Mouse (Mus musculus) embryonic facial prominence, embryonic 11.5 days (tissue): Measurements from ENCODE around the gene Hoxa10. TPM values are rescaled to one million over a fixed set of nuclear protein-coding genes. Genes with fewer than 3 reads are reported as not detected.

Experiments used
- ATAC-seq: fragments of 200-750 bp; cut with Nextera tagmentation; replicated peaks from 2 replicates; pipeline ENCODE4 v1.8.0; 2017; ENCODE audit warnings: low read depth; ENCODE audit not compliant: insufficient number of reproducible peaks, low FRiP score, low TSS enrichment
- DNase-seq: peaks from one replicate; pipeline ENCODE4 v3.0.0-alpha.2; 2015; ENCODE audit warnings: low spot score
- H3K27ac ChIP-seq: fragments of 300-500 bp; sonication (generic); replicated peaks from 2 replicates; pipeline ENCODE4 v1.5.1; 2014; ENCODE audit warnings: mild to moderate bottlenecking, low read depth, low read length, control low read depth
- H3K27me3 ChIP-seq: fragments of 300-500 bp; sonication (generic); 2 replicates; pipeline ENCODE4 v1.6.1; 2014; ENCODE audit warnings: mild to moderate bottlenecking, low read length, moderate library complexity, mixed read lengths; ENCODE audit not compliant: control insufficient read depth, insufficient read depth
- H3K36me3 ChIP-seq: fragments of 300-500 bp; sonication (generic); replicated peaks from 2 replicates; pipeline ENCODE4 v1.6.1; 2014; ENCODE audit warnings: low read depth, mild to moderate bottlenecking, low read length, moderate library complexity, mixed read lengths; ENCODE audit not compliant: control insufficient read depth, insufficient read depth
- H3K4me1 ChIP-seq: fragments of 300-500 bp; sonication (generic); 2 replicates; pipeline ENCODE4 v1.6.1; 2014; ENCODE audit warnings: low read length, mixed read lengths; ENCODE audit not compliant: control insufficient read depth, insufficient read depth
- H3K4me2 ChIP-seq: fragments of 300-500 bp; sonication (generic); 2 replicates; pipeline ENCODE4 v1.6.1; 2014; ENCODE audit warnings: low read depth, mild to moderate bottlenecking, control low read depth, low read length, moderate library complexity
- H3K4me3 ChIP-seq: fragments of 300-500 bp; sonication (generic); 2 replicates; pipeline ENCODE4 v1.5.1; 2014; ENCODE audit warnings: low read depth, low read length, control low read depth
- H3K9ac ChIP-seq: fragments of 300-500 bp; sonication (generic); replicated peaks from 2 replicates; pipeline ENCODE4 v1.6.1; 2014; ENCODE audit warnings: mild to moderate bottlenecking, control low read depth, low read length
- H3K9me3 ChIP-seq: fragments of 300-500 bp; sonication (generic); replicated peaks from 2 replicates; pipeline ENCODE4 v1.6.1; 2016; ENCODE audit warnings: mild to moderate bottlenecking, low read length, inconsistent platforms, mixed read lengths; ENCODE audit not compliant: control insufficient read depth
- WGBS: fragments of 180-500 bp; shearing (Covaris S2); extraction: QIAGEN DNeasy Blood & Tissue Kit; methylation state at CpG from one replicate; pipeline ENCODE4 v1.1.7; 2014; 5-methylcytosine and 5-hydroxymethylcytosine counted together
- polyA plus RNA-seq: library from polyadenylated mRNA; unstranded; fragments of >200 nt; fragmentation: Nextera tagmentation; extraction: Ambion mirVana; gene quantifications from 2 replicates; pipeline ENCODE4 v1.2.1, GENCODE M21; 2014

Gene Hoxa10
- 0.20 TPM in 1 of 2 replicates, not detected in the other for polyA plus RNA-seq

GRCm38 (mm10) chr6:52240389-52241000 lies at the start of gene Hoxa10:
Hoxa10 (minus strand) TSS chr6:52240854.
- H3K36me3 ChIP-seq: no peaks in the 10 kb centered on the region
- no peak within 1 kb of the TSS for H3K4me3 ChIP-seq
- no peak within 1 kb of the TSS for H3K4me2 ChIP-seq
- peaks cover 91% of the 10 kb centered on the region for H3K27me3 ChIP-seq
- 1% methylated on average over 35 of the region's 35 CpGs for WGBS
- DNase-seq: peak; percentile 93
- ATAC-seq: no peak
- H3K27ac ChIP-seq: no peak within 1 kb of the TSS
- H3K9ac ChIP-seq: no peak within 1 kb of the TSS
- H3K4me1 ChIP-seq: 0 out of 2 replicates have a peak, but pooled peaks cover 3% of the 10 kb centered on the region
- no peaks in the 10 kb centered on the region for H3K9me3 ChIP-seq

GRCm38 (mm10) chr6:52290186-52290585 lies 49.5 kb upstream of the Hoxa10 start:
- H3K4me1 ChIP-seq: peaks cover 3% of the 10 kb centered on the region; the same call in 1 of the 2 replicates
- no peak overlapping the region for H3K4me3 ChIP-seq
- 20% methylated on average over 12 of the region's 12 CpGs for WGBS
- H3K9ac ChIP-seq: no peak overlapping the region
- no peak for DNase-seq
- no peaks in the 10 kb centered on the region for H3K36me3 ChIP-seq
- H3K4me2 ChIP-seq: no peak overlapping the region
- H3K9me3 ChIP-seq: no peaks in the 10 kb centered on the region
- H3K27me3 ChIP-seq: peaks cover 34% of the 10 kb centered on the region
- no peak overlapping the region for H3K27ac ChIP-seq
- ATAC-seq: no peak

- Histone ChIP-seq H3K4me3 (no peak overlapping the region), H3K27me3 (peaks cover 2% of the 10 kb centered on the region; the same call in 1 of the 2 replicates), H3K9me3 (no peaks in the 10 kb centered on the region), H3K4me2 (no peak overlapping the region), H3K4me1 (no peaks in the 10 kb centered on the region), H3K27ac (no peak overlapping the region), H3K36me3 (no peaks in the 10 kb centered on the region), H3K9ac (no peak overlapping the region)
- WGBS: 76% methylated on average over 5 of the region's 5 CpGs
- DNase-seq: no peak
- no peak for ATAC-seq
Observed at GRCm38 (mm10) chr6:52283896-52284295, 43.2 kb upstream of the Hoxa10 start.

- H3K4me1 ChIP-seq: no peaks in the 10 kb centered on the region
- no peak for DNase-seq
- no peaks in the 10 kb centered on the region for H3K9me3 ChIP-seq
- H3K9ac ChIP-seq: no peak overlapping the region
- no peaks in the 10 kb centered on the region for H3K36me3 ChIP-seq
- H3K27me3 ChIP-seq: peaks cover 21% of the 10 kb centered on the region
- H3K4me3 ChIP-seq: no peak overlapping the region
- no peak overlapping the region for H3K4me2 ChIP-seq
- 67% methylated on average over 12 of the region's 12 CpGs for WGBS
- no peak overlapping the region for H3K27ac ChIP-seq
- no peak for ATAC-seq
Observed at GRCm38 (mm10) chr6:52281084-52281483, 40.4 kb upstream of the Hoxa10 start.

GRCm38 (mm10) chr6:52276920-52277319 lies 36.3 kb upstream of the Hoxa10 start:
- Histone ChIP-seq H3K4me2 (no peak overlapping the region), H3K36me3 (no peaks in the 10 kb centered on the region), H3K27ac (no peak overlapping the region), H3K9me3 (no peaks in the 10 kb centered on the region), H3K4me3 (no peak overlapping the region), H3K9ac (no peak overlapping the region), H3K27me3 (peaks cover 58% of the 10 kb centered on the region), H3K4me1 (no peaks in the 10 kb centered on the region)
- no peak for DNase-seq
- no peak for ATAC-seq
- 4% methylated on average over 5 of the region's 5 CpGs for WGBS

GRCm38 (mm10) chr6:52276382-52276781 lies 35.7 kb upstream of the Hoxa10 start:
- 2% methylated on average over 6 of the region's 6 CpGs for WGBS
- no peak for DNase-seq
- H3K4me2 ChIP-seq: no peak overlapping the region

GRCm38 (mm10) chr6:52275563-52276280 lies 35.1 kb upstream of the Hoxa10 start:
- Histone ChIP-seq H3K4me3 (no peak overlapping the region), H3K4me2 (no peak overlapping the region), H3K9me3 (no peaks in the 10 kb centered on the region), H3K27me3 (peaks cover 70% of the 10 kb centered on the region), H3K4me1 (no peaks in the 10 kb centered on the region), H3K27ac (no peak overlapping the region), H3K9ac (no peak overlapping the region), H3K36me3 (no peaks in the 10 kb centered on the region)
- ATAC-seq: no peak
- DNase-seq: no peak
- WGBS: 5% methylated on average over 8 of the region's 8 CpGs

More at GRCm38 (mm10) chr6:52276382-52276781, 35.7 kb upstream of the Hoxa10 start:
- Histone ChIP-seq H3K27me3 (peaks cover 63% of the 10 kb centered on the region), H3K4me3 (no peak overlapping the region), H3K36me3 (no peaks in the 10 kb centered on the region), H3K9me3 (no peaks in the 10 kb centered on the region), H3K4me1 (no peaks in the 10 kb centered on the region), H3K27ac (no peak overlapping the region), H3K9ac (no peak overlapping the region)
- no peak for ATAC-seq

GRCm38 (mm10) chr6:52274576-52274975 lies 33.9 kb upstream of the Hoxa10 start:
- H3K4me2 ChIP-seq: no peak overlapping the region
- H3K9ac ChIP-seq: no peak overlapping the region
- no peak for DNase-seq
- H3K27me3 ChIP-seq: peaks cover 80% of the 10 kb centered on the region
- H3K4me1 ChIP-seq: no peaks in the 10 kb centered on the region
- H3K36me3 ChIP-seq: no peaks in the 10 kb centered on the region
- H3K27ac ChIP-seq: no peak overlapping the region
- ATAC-seq: no peak
- WGBS: under 1% methylated on average over 11 of the region's 11 CpGs
- H3K4me3 ChIP-seq: no peak overlapping the region
- H3K9me3 ChIP-seq: no peaks in the 10 kb centered on the region
